Mouse (Mus musculus): ENCODE measurements at regions not wholly inside any gene's neighbourhood (a gene's known extent, or its start where the extent isn't known, plus 50 kb on each side); places are given as distances from the start of the nearest gene placed in this dataset.

GRCm38 (mm10) chr1:75866556-75866955 is 320.5 kb downstream of the Slc4a3 start:
- no peaks in the 10 kb centered on the region for H3K4me1 ChIP-seq (replicated peaks; ENCODE audit: control insufficient read depth, insufficient read depth, low read length)
- no peak overlapping the region for H3K27ac ChIP-seq (ENCODE audit: low read depth, low read length)
- H3K4me2 ChIP-seq (replicated peaks; ENCODE audit: low read depth), result no peak overlapping the region
- H3K9ac ChIP-seq (ENCODE audit: low read depth, low read length), result no peak overlapping the region
- no peaks in the 10 kb centered on the region for H3K27me3 ChIP-seq (replicated peaks; ENCODE audit: control insufficient read depth, insufficient read depth, low read length)
- no peaks in the 10 kb centered on the region for H3K9me3 ChIP-seq (ENCODE audit: control insufficient read depth)
- ATAC-seq, result no peak
- H3K4me3 ChIP-seq (ENCODE audit: low read depth, low read length), result no peak overlapping the region
- no peak for TF ChIP-seq CTCF (IDR thresholded peaks at IDR 0.05; ENCODE audit: low read depth)
- no peaks in the 10 kb centered on the region for H3K36me3 ChIP-seq (ENCODE audit: control insufficient read depth, insufficient read depth)
- WGBS, result 65% methylated on average over 6 of the region's 6 CpGs

DNA sequence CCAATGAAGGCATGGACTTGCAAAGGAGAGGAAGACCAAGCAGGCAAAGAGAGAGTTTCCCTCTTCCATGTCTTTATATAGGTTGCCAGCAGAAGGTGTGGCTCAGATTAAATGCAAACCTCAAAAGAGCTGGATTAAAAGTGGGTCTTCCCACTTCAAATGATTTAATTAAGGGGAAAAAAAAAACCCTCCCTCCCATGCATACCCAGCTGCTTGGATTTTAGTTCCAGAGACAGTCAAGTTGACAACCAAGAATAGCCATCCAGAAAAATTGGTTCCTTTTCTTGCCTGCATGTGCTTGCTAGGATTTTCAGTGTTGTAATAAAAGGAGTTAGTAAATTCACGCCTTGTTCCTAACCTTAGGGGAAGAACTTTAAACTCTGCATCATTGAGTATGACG is 323.3 kb downstream of the Slc4a3 start:
- H3K4me2 ChIP-seq (replicated peaks; ENCODE audit: low read depth), result no peak overlapping the region
- 60% methylated on average over 2 of the region's 2 CpGs for WGBS
- no peak overlapping the region for H3K27ac ChIP-seq (ENCODE audit: low read depth, low read length)
- no peak overlapping the region for H3K9ac ChIP-seq (ENCODE audit: low read depth, low read length)
- H3K36me3 ChIP-seq (ENCODE audit: control insufficient read depth, insufficient read depth), result no peaks in the 10 kb centered on the region
- TF ChIP-seq CTCF (IDR thresholded peaks at IDR 0.05; ENCODE audit: low read depth), result no peak
- no peak for ATAC-seq
- no peak overlapping the region for H3K4me3 ChIP-seq (ENCODE audit: low read depth, low read length)
- no peaks in the 10 kb centered on the region for H3K27me3 ChIP-seq (replicated peaks; ENCODE audit: control insufficient read depth, insufficient read depth, low read length)
- no peaks in the 10 kb centered on the region for H3K9me3 ChIP-seq (ENCODE audit: control insufficient read depth)
- H3K4me1 ChIP-seq (replicated peaks; ENCODE audit: control insufficient read depth, insufficient read depth, low read length), result no peaks in the 10 kb centered on the region

DNA sequence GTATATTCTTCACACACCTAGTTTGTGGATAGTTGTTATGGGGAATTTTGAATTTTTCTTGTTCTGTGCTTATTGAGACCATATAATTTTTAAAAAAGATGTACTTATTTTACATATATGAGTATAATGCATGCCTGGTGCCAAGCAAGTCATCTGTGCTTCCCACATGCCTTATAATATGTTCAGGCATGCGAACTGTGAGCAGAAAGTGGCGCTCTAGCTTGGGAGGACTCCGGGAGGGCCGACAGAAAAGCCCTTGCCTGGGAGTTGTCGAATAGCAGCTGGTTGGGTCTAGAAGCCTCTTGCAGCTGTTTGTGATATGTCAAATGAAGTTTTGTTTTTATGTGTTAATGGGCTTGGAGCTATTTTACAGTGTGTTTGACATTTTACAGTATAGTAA is 323.8 kb downstream of the Slc4a3 start:
- no peak overlapping the region for H3K27ac ChIP-seq (ENCODE audit: low read depth, low read length)
- 62% methylated on average over 5 of the region's 5 CpGs for WGBS
- H3K4me2 ChIP-seq (replicated peaks; ENCODE audit: low read depth), result no peak overlapping the region
- H3K27me3 ChIP-seq (replicated peaks; ENCODE audit: control insufficient read depth, insufficient read depth, low read length), result no peaks in the 10 kb centered on the region
- no peaks in the 10 kb centered on the region for H3K9me3 ChIP-seq (ENCODE audit: control insufficient read depth)
- no peak overlapping the region for H3K4me3 ChIP-seq (ENCODE audit: low read depth, low read length)
- H3K4me1 ChIP-seq (replicated peaks; ENCODE audit: control insufficient read depth, insufficient read depth, low read length), result no peaks in the 10 kb centered on the region
- no peak overlapping the region for H3K9ac ChIP-seq (ENCODE audit: low read depth, low read length)
- no peaks in the 10 kb centered on the region for H3K36me3 ChIP-seq (ENCODE audit: control insufficient read depth, insufficient read depth)
- no peak for ATAC-seq
- TF ChIP-seq CTCF (IDR thresholded peaks at IDR 0.05; ENCODE audit: low read depth), result no peak

DNA sequence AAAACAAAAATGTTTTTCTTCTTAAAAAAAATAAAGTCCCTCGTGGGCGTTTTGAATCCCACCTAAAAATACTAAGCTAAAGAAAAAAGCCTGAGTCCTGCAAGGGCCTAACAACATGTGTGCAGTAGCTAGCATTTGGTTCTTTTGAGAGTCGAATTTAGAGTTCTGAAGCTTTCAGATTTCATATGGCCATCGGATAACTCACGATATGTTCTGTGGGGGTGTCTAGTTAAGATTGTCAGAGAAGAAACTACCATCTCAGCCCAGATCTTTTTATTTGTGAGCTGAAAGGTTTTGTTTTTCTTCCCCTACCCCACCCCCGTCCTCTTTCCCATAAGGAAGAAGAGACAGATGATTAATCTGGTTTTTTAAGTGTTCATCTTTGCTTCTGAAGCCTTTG is 327.8 kb downstream of the Slc4a3 start:
- Histone ChIP-seq H3K36me3 (ENCODE audit: control insufficient read depth, insufficient read depth) (no peaks in the 10 kb centered on the region), H3K9ac (ENCODE audit: low read depth, low read length) (no peak overlapping the region), H3K4me2 (replicated peaks; ENCODE audit: low read depth) (no peak overlapping the region), H3K27ac (ENCODE audit: low read depth, low read length) (no peak overlapping the region), H3K4me1 (replicated peaks; ENCODE audit: control insufficient read depth, insufficient read depth, low read length) (no peaks in the 10 kb centered on the region), H3K27me3 (replicated peaks; ENCODE audit: control insufficient read depth, insufficient read depth, low read length) (no peaks in the 10 kb centered on the region), H3K4me3 (ENCODE audit: low read depth, low read length) (no peak overlapping the region), H3K9me3 (ENCODE audit: control insufficient read depth) (no peaks in the 10 kb centered on the region)
- ATAC-seq, result no peak
- no peak for TF ChIP-seq CTCF (IDR thresholded peaks at IDR 0.05; ENCODE audit: low read depth)
- WGBS, result 89% methylated on average over 6 of the region's 6 CpGs

GRCm38 (mm10) chr1:75877209-75877608 is 331.1 kb downstream of the Slc4a3 start:
- WGBS, result 78% methylated on average over 5 of the region's 5 CpGs
- Histone ChIP-seq H3K4me3 (ENCODE audit: low read depth, low read length) (no peak overlapping the region), H3K9me3 (ENCODE audit: control insufficient read depth) (no peaks in the 10 kb centered on the region), H3K27me3 (replicated peaks; ENCODE audit: control insufficient read depth, insufficient read depth, low read length) (no peaks in the 10 kb centered on the region), H3K9ac (ENCODE audit: low read depth, low read length) (no peak overlapping the region), H3K4me1 (replicated peaks; ENCODE audit: control insufficient read depth, insufficient read depth, low read length) (no peaks in the 10 kb centered on the region), H3K36me3 (ENCODE audit: control insufficient read depth, insufficient read depth) (no peaks in the 10 kb centered on the region), H3K27ac (ENCODE audit: low read depth, low read length) (no peak overlapping the region), H3K4me2 (replicated peaks; ENCODE audit: low read depth) (no peak overlapping the region)
- ATAC-seq, result no peak
- TF ChIP-seq CTCF (IDR thresholded peaks at IDR 0.05; ENCODE audit: low read depth), result no peak

GRCm38 (mm10) chr1:75885632-75886031 is 339.6 kb downstream of the Slc4a3 start:
- TF ChIP-seq CTCF (IDR thresholded peaks at IDR 0.05; ENCODE audit: low read depth), result no peak
- H3K4me3 ChIP-seq (ENCODE audit: low read depth, low read length), result no peak overlapping the region
- H3K27me3 ChIP-seq (replicated peaks; ENCODE audit: control insufficient read depth, insufficient read depth, low read length), result no peaks in the 10 kb centered on the region
- H3K27ac ChIP-seq (ENCODE audit: low read depth, low read length), result no peak overlapping the region
- no peaks in the 10 kb centered on the region for H3K36me3 ChIP-seq (ENCODE audit: control insufficient read depth, insufficient read depth)
- H3K4me1 ChIP-seq (replicated peaks; ENCODE audit: control insufficient read depth, insufficient read depth, low read length), result no peaks in the 10 kb centered on the region
- no peak overlapping the region for H3K9ac ChIP-seq (ENCODE audit: low read depth, low read length)
- H3K9me3 ChIP-seq (ENCODE audit: control insufficient read depth), result no peaks in the 10 kb centered on the region
- ATAC-seq, result no peak
- whole genome bisulfite sequencing, result 17% methylated on average over 7 of the region's 7 CpGs
- no peak overlapping the region for H3K4me2 ChIP-seq (replicated peaks; ENCODE audit: low read depth)

- no peak for ATAC-seq
- WGBS, result 39% methylated on average over 9 of the region's 9 CpGs
- H3K9me3 ChIP-seq (ENCODE audit: control insufficient read depth), result no peaks in the 10 kb centered on the region
- no peaks in the 10 kb centered on the region for H3K36me3 ChIP-seq (ENCODE audit: control insufficient read depth, insufficient read depth)
- no peaks in the 10 kb centered on the region for H3K27me3 ChIP-seq (replicated peaks; ENCODE audit: control insufficient read depth, insufficient read depth, low read length)
- H3K4me2 ChIP-seq (replicated peaks; ENCODE audit: low read depth), result no peak overlapping the region
- H3K27ac ChIP-seq (ENCODE audit: low read depth, low read length), result no peak overlapping the region
- no peak overlapping the region for H3K4me3 ChIP-seq (ENCODE audit: low read depth, low read length)
- no peaks in the 10 kb centered on the region for H3K4me1 ChIP-seq (replicated peaks; ENCODE audit: control insufficient read depth, insufficient read depth, low read length)
- TF ChIP-seq CTCF (IDR thresholded peaks at IDR 0.05; ENCODE audit: low read depth), result no peak
- H3K9ac ChIP-seq (ENCODE audit: low read depth, low read length), result no peak overlapping the region
Measured at GRCm38 (mm10) chr1:75888499-75889208, 342.6 kb downstream of the Slc4a3 start.
